Mouse (Mus musculus) left cerebral cortex, adult 9 months (tissue): Measurements from ENCODE around the gene Lyzl4.
"Not testable (repeated sequence)": the region's sequence is repeated elsewhere in the genome, so short reads cannot be mapped to it uniquely, and the experiment has no call there.

ENCODE experiments used
- DNase-seq, 2 experiments: peaks; one replicate each; pipeline ENCODE4 v3.0.0; 2022; ENCODE audit warnings: low spot score in 2 of 2

The Lyzl4 gene

GRCm38 (mm10) chr9:121600861-121601427 lies 41.0 kb downstream of the Lyzl4 start:
- DNase-seq: peak in 1 of 2 experiments; percentile 72

DNA sequence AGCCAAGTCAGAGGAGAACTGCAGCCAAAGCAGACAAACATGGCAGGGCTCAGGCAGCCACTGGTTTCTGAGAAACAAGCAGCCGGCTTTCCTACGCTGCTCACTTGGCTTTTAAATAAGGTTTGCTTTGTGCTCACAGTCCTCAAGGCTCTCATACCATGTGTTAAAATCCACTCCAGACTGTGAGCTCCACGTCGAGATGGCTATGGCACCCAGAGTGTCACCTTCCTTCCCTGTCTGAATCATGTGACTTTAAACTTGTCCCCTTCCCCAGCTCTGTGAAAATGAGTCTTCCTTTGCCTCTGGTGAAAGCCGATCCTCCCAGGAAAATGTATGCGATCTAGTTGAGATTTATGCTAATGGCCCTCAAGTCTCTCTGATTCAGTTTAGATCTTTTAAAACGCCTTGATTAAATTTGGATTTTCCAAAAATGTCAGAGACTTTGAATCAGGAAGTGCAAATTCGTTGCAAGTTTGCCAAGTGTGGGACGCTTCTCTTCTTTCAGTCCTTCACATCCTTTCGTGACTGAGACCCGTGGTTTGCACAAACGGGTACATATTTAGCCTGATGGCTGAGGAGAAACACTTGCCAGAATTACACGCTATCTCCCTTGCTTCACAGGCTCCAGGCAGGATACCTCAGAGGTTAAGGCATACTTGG lies 41.6 kb downstream of the Lyzl4 start:
- DNase-seq: peak in 1 of 2 experiments; percentile 75

GRCm38 (mm10) chr9:121599551-121599950 lies 42.3 kb downstream of the Lyzl4 start:
- DNase-seq: no peak

DNA sequence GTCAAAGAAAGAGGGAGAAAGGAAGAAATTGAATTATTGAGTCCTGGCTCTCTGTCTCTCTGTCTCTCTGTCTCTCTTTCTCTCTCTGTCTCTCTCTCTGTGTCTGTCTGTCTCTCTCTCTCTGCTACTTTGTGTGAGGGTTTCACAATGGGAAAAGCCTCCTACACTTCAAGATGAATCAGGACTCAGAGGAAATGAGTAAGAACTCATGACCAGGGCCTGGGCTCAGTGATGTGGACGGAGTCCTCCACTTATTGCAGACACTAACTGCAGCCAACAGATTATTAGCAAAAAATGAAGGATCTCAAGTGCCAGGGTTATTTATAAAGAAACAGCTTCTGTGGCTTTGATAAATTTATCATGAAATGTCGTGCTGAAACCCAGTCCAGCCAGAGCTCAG lies 43.8 kb downstream of the Lyzl4 start:
- no peak for DNase-seq

- no peak for DNase-seq
Measured at GRCm38 (mm10) chr9:121594771-121595170, 47.1 kb downstream of the Lyzl4 start.

- DNase-seq: not testable (repeated sequence)
Measured at GRCm38 (mm10) chr9:121593768-121594167, 48.1 kb downstream of the Lyzl4 start.

- peak in 1 of 2 experiments; percentile 46 for DNase-seq
Measured at GRCm38 (mm10) chr9:121592948-121593550, 48.8 kb downstream of the Lyzl4 start.

GRCm38 (mm10) chr9:121589533-121589932 lies 52.4 kb downstream of the Lyzl4 start:
- no peak for DNase-seq

GRCm38 (mm10) chr9:121574380-121574779 lies 67.5 kb downstream of the Lyzl4 start:
- no peak for DNase-seq

- DNase-seq: no peak
Measured at GRCm38 (mm10) chr9:121568451-121568850, 73.4 kb downstream of the Lyzl4 start.

DNA sequence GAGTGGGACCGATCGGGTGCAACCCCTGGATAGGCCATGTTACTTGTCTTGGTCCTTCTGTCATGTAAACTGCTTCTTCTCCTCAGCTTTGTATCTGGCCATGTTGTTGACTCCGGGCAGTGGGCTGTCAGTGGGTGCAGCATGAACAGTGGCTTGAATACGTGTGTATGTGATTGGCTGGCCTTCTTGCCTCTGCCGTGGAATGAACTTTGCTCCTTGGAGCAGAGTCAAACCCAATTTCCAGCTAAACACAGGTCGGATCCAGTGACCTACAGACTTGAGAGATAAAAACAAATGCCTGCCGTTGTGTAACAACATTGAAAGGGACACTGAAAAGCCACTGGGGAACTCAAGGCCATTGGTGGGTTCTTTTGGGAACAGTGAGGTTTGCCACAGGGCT lies 75.5 kb downstream of the Lyzl4 start:
- no peak for DNase-seq

DNA sequence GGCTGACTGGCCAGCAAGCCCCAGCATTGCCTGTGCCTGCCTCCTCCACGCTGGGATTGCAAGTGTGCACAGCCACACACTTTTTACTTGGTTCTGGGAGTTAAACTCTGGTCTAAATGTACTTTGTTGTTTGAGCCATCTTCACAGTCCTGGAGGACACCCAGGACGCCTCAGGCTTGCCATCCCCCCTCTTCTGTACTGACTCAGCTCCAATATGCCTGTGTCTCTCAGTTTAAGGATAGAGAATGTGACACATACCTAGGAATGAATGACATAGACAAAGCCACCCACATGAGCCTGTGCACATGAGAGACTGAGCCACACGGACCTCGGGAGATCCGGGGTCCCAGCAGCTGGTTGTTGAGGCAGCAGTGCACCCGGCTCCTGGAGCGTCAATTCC lies 78.6 kb downstream of the Lyzl4 start:
- DNase-seq: no peak

DNA sequence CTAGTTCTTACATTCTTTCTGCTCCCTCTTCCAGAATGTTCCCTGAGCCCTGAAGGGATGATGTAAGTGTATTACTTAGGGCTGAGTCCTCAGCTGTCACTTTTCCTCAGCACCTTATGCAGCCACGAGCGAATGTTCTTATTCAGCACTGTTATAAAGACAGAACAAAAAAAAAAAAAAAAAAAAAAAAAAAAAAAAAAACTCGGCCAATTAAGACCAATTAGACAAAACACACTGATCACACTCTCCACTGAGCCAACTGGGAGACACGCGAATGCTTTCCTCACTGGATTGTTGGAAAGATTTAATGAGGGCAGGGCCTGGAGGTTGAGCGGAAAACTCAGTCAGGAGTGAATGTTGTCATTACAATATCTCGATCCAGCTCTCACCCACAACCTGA lies 81.4 kb downstream of the Lyzl4 start:
- DNase-seq: no peak

- no peak for DNase-seq
Measured at GRCm38 (mm10) chr9:121558167-121558566, 83.7 kb downstream of the Lyzl4 start.

GRCm38 (mm10) chr9:121556913-121557312 lies 85.0 kb downstream of the Lyzl4 start:
- DNase-seq: peak; percentile 51 to 80

DNA sequence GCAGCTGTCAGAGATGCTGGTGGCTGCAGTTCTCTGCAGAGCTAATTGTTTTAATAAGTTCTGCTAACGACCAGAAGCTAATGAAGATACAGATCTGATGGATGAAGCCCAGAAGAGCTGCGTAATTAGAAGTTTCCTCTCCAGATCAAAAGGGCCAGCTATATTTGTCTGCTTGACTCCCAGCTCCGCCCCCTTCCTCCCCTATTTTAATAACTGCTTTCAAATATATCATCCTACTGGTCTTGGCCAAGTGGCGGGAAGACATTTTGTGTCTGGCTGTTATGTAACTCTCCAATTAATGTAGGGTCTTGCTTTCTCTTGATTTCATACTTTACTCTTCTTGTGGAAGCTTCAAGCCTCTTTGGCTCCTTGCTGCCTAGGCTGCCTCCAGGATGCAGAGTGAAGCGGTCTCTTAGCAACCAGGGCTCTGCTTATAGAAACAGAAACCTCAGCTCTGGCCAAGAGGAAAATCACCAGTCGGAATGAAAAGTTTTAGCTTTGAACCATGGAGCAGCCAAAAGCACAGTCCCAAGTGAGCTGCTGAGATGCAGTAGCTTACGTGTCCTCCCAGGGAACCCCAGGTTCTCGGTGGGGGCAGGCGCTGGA lies 86.4 kb downstream of the Lyzl4 start:
- peak; percentile 64 to 78 for DNase-seq

- no peak for DNase-seq
Measured at GRCm38 (mm10) chr9:121553643-121554042, 88.3 kb downstream of the Lyzl4 start.

DNA sequence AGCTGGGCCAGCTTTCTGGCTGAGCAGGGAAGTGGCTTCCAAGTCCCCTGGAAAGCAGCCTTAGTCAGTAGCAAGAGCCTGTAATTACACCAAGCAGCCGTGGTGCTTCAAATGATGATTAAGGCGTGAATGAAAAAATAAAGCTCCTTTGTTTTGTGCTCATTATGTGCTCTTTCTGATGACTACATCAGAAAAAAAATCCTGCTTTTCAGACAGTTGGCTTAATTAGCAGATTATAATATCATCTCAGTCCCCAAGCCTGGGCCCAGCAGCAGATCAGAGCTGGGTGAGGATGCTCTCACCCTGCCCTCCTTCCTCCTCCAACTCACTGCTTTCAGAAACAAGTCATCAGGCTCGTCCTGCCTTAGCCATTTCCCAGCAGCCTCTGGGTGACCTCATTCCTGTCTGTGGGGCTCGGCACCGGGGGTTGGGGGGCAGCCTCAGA lies 91.5 kb downstream of the Lyzl4 start:
- no peak for DNase-seq

DNA sequence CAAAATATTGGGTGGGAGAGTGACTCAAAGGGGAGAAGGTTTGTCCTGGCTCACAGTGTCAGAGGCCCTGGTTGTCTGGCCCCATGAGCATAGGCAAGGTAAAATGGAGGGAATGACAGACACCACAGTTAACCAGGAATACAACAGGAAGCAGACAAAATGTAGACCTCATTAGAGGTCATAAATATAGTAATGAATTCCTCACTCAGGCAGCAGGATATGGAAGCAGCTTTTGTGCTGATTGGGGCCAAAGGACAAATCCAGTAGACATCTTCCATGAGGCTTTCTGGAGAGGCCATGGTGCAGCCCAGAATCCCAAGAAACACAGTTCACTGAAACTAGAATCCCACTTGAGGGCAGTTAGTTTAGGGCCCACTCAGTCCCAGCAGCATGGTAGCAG lies 92.5 kb downstream of the Lyzl4 start:
- DNase-seq: no peak

DNA sequence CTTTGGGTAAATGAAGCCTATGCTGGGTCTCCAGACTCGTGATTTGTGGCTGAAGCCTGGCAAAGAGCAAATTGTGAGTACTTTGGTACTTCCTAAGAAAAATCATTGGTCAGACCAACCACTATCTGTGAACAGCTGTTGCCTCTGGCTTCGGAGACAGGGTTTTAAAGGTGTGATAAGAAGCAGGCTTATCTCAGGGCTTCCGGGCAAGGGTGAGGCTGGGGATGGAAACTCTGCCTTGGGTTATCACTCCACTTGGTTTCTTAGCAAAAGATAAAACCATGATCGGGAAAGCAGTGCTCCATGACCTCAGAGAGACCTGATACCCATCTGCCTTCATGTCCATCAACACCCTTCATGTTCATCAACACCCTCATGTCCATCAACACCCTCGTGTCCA lies 92.9 kb downstream of the Lyzl4 start:
- no peak for DNase-seq

DNA sequence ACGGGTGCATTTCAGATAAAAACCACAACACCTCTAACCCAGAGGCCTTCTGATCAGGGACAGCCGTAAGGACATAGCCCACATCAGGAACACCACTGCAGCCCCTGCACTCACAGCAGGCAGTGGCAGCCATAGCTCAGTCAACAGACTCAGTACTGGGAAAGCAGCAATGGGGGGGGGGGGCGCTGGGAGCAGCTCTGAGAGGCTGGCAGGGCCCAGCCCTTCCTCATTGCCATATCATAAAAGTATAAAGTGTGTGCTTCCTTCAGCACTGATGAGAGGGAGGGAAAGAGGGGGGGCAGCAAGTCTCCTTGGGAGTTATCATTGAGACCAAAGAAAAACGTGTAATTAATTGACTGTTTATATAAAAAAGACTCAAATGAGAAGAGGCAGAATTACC lies 94.5 kb downstream of the Lyzl4 start:
- no peak for DNase-seq

DNA sequence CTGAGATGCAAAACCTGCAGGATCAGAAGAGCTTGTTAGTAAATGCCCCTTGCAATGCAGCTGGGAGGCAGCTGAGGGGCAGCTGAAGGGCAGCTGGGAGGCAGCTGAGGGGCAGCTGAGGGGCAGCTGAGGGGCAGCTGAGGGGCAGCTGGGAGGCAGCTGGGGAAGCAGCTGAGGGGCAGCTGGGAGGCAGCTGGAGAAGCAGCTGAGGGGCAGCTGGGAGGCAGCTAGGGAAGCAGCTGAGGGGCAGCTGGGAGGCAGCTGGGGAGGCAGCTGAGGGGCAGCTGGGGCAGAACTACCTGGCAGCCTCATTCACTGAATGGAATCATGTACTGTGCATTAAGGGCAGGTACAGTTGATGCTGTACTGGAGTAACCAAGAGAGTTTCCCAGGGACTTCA lies 100.4 kb downstream of the Lyzl4 start:
- DNase-seq: no peak

- no peak for DNase-seq
Measured at GRCm38 (mm10) chr9:121532626-121533025, 109.3 kb downstream of the Lyzl4 start.
